Mouse (Mus musculus) Patski (cell line): ENCODE data around the gene H13. TPM values are rescaled to one million over a fixed set of nuclear protein-coding genes. Genes with fewer than 3 reads are reported as not detected.
A peak's percentile ranks its signal among the peaks of the same experiment; 100 is the strongest.

Source experiments
- ATAC-seq: fragments of 100-300 bp; one replicate; pipeline ENCODE4 v1.8.0; 2021
- CTCF ChIA-PET: fragments of 350-600 bp; sonication (Branson Sonifier 250); formaldehyde crosslinking; loops from one replicate; lab custom pipeline; 2022; ENCODE audit warnings: inconsistent platforms; lab: Charles Lee
- POLR2A ChIA-PET: fragments of 350-600 bp; sonication (Branson Sonifier 250); formaldehyde crosslinking; loops from one replicate; lab custom pipeline; 2022; ENCODE audit warnings: antibody characterized with exemption, inconsistent platforms; lab: Charles Lee
- DNase-seq: peaks from one replicate; pipeline ENCODE4 v3.0.0-alpha.2; 2011; ENCODE audit warnings: low read depth, low spot score
- H3K27me3 ChIP-seq: fragments of 371-371 bp; one replicate; pipeline ENCODE4 v1.5.1; 2021
- CTCF ChIP-seq: fragments of 100-300 bp; IDR thresholded peaks from one replicate; pipeline ENCODE4 v1.5.1; 2021
- in situ Hi-C: fragments of 300-500 bp; cut with MboI; formaldehyde crosslinking; loops from 3 replicates; pipeline ENCODE4 v1.11.1; 2018; ENCODE audit warnings: low pct_unique_long_range_greater_than_20kb, mixed read lengths
- polyA plus RNA-seq: library from polyadenylated mRNA; unstranded; gene quantifications from one replicate; pipeline ENCODE4 v1.2.3, GENCODE M21; 2021

Gene H13
- polyA plus RNA-seq, 1 experiment from 2014 or later: 137 TPM

DNA sequence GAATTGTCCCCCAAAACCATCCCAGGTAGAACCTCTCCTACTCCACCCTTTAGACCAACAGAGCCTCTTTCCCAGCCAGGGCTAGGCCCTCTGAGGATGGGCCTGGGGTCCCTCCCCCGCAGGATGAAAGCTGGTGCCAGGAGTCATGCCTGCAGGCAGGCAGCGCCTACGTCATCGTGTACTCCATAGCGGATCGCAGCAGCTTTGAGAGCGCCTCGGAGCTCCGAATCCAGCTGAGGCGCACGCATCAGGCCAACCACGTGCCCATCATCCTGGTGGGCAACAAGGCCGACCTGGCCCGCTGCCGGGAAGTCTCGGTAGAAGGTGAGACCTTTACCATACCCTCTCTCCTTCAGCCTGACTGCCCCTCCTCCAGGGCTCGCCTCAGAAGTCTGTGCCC is 35.9 kb upstream of the H13 start:
- POLR2A ChIA-PET: no interaction called here
- no peak for TF ChIP-seq CTCF
- ATAC-seq: no peak
- CTCF ChIA-PET: interaction anchor here (1.0 to 2.1 kb wide), 2 partner anchors 9 to 10 kb away, joined by 3 to 4 read pairs; partner anchors contain the start of gene Defb25
- DNase-seq: no peak
- in situ Hi-C loops: no loop called here
- no peaks in the 10 kb centered on the region for H3K27me3 ChIP-seq

- ATAC-seq: no peak
- H3K27me3 ChIP-seq: no peaks in the 10 kb centered on the region
- CTCF ChIA-PET: interaction anchor here (1.0 to 2.1 kb wide), 2 partner anchors 8 to 11 kb away, joined by 3 to 4 read pairs; partner anchors contain the start of gene Defb25
- in situ Hi-C loops: no loop called here
- DNase-seq: no peak
- POLR2A ChIA-PET: no interaction called here
- TF ChIP-seq CTCF: no peak
Observed at GRCm38 (mm10) chr2:152634311-152634710, 35.0 kb upstream of the H13 start.

DNA sequence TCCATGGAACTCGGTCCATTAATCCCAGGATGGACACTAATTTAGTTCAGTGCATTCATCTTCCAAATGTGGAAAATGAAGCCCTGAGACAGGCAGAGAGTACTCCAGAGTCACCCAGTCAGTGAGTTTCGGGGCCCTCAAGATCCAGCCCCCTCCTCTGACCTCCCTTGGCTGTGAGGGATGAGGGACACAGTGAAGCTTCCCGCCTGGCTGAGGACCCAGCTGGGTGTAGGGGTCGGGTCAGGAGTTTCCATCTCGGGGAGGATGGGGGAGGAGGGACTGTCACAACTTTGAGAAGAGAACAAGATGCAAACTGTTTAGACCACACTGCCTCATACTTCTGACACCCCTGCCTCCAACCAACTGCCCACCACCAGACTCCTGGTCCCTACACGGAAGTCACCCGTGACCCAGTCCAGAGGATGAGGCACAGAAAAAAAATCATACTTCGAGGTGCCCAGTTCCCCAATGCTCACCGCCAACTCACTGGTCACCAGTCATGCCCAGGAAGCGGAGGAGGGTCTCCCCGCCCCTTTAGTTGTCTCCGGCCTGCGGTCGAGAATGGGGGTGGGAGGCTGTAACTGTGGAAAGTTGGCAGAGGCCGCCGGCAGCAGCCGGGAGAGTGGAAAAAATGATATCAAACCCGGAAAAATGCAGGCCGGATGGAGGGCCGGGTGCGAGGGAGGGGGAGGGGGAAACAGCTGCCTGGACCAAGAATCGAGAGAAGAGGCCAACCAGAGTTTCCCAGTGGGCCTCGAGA is 32.8 kb upstream of the H13 start:
- ATAC-seq (no peak), DNase-seq (no peak)
- TF ChIP-seq CTCF: no peak
- in situ Hi-C loops: no loop called here
- H3K27me3 ChIP-seq: no peaks in the 10 kb centered on the region
- POLR2A ChIA-PET: no interaction called here
- CTCF ChIA-PET: interaction anchor here (1.3 kb wide), 1 partner anchor 21 kb away, joined by 3 read pairs; no protein-coding TSS in a partner anchor

GRCm38 (mm10) chr2:152637006-152637322 is 32.3 kb upstream of the H13 start:
- CTCF ChIA-PET: no interaction called here

DNA sequence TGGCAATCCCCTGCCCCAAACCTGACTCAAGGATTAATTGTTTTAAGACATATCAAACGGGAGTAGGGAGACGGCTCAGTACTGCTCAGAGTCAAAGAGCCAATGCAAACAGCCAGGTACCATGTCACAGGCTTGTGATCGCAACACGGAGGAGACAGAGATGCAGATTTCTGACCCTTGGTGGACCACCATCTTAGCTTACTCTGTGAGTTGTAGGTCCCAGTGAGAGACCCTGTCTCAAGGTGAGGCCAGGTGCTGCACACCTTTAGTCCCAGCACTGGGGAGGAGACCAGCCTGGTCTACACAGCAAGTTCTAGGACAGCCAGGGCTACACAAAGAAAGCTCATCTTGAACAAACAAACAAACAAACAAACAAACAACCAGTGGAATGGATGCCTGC is 31.9 kb upstream of the H13 start:
- no peaks in the 10 kb centered on the region for H3K27me3 ChIP-seq
- in situ Hi-C loops: no loop called here
- ChIA-PET CTCF (no interaction called here), POLR2A (no interaction called here)
- DNase-seq: no peak
- ATAC-seq: no peak
- TF ChIP-seq CTCF: no peak

More at GRCm38 (mm10) chr2:152637006-152637322, 32.3 kb upstream of the H13 start:
- in situ Hi-C loops: no loop called here
- POLR2A ChIA-PET: no interaction called here
- DNase-seq (no peak), ATAC-seq (no peak)
- no peaks in the 10 kb centered on the region for H3K27me3 ChIP-seq
- TF ChIP-seq CTCF: no peak

GRCm38 (mm10) chr2:152638865-152639264 is 30.4 kb upstream of the H13 start:
- CTCF ChIA-PET: no interaction called here
- in situ Hi-C loops: no loop called here
- DNase-seq (no peak), ATAC-seq (no peak)
- TF ChIP-seq CTCF: no peak
- POLR2A ChIA-PET: no interaction called here
- H3K27me3 ChIP-seq: no peaks in the 10 kb centered on the region

DNA sequence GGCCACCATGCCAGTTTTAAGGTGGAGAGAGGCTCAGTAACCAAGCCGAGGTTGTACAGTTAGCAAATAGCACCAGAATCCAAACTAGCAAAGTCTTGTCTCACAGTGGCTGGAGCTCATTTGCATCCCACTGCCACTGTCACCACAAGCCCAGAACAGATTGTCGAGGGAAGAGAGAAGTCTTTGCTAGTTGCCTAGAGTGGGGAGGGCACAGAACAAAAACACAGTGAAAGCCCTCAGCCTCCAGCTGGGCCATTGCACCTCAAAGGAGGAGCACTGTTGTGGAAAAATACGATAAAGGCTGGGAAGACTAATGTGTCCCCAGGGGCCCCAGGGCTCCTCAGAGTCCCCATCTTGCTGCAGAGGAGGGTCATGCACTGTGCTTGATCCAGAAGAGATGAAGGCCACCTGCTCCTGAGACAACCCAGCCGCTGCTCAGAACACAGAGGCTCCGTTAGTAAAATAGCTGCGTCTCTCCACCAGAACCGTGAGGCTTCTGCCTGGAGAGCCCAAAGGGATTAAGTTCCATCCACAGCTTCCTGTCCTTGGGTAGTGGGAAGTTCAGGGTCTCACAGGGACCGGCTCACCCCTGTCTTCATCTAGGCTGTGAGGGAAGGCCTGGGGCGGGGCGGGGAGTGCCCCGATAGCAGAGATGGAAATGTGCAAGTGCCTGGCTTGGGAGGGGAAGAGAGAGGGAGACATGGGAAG is 29.7 kb upstream of the H13 start:
- in situ Hi-C loops: no loop called here
- ATAC-seq: no peak
- POLR2A ChIA-PET: no interaction called here

DNA sequence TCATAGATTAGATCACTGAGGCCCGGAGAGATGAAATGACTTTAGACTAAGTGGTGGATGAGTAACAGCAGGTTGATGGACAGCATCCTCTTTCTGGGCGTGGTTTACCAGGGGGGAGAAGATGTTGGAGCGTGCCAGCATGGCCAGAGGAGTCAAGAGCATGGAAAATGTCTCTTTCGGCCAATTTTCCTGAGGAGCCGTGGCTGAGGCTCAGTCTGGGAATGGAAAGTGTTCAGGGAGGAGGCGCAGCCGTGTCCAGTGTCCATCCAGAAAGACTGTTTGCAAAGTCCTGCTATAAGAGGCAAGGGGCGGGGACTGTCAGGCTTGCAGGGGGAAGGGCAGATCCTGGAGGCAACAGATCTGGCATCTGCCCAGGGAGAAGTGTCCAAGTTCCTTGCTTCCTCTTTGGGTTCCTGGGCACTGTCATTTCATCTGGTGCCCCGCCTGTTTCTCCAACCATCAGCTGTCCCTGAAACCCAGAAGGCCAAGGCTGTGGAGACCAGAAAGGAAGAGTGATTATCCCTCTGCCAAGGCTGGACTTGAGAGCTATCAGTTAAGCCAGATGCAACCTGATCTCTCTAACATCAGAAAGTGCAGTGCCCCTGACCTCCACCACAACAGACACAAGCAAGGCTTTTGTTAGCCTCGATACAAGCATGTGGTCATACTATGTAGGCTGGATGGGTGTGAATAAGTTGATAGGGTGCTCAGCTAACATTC is 16.2 kb upstream of the H13 start:
- DNase-seq (no peak), ATAC-seq (peak; percentile 47)
- no peaks in the 10 kb centered on the region for H3K27me3 ChIP-seq
- POLR2A ChIA-PET: no interaction called here
- TF ChIP-seq CTCF: no peak
- in situ Hi-C loops: no loop called here
- CTCF ChIA-PET: no interaction called here

More for the DNA sequence above, 29.7 kb upstream of the H13 start:
- no peak for TF ChIP-seq CTCF
- CTCF ChIA-PET: no interaction called here
- no peak for DNase-seq
- H3K27me3 ChIP-seq: no peaks in the 10 kb centered on the region

DNA sequence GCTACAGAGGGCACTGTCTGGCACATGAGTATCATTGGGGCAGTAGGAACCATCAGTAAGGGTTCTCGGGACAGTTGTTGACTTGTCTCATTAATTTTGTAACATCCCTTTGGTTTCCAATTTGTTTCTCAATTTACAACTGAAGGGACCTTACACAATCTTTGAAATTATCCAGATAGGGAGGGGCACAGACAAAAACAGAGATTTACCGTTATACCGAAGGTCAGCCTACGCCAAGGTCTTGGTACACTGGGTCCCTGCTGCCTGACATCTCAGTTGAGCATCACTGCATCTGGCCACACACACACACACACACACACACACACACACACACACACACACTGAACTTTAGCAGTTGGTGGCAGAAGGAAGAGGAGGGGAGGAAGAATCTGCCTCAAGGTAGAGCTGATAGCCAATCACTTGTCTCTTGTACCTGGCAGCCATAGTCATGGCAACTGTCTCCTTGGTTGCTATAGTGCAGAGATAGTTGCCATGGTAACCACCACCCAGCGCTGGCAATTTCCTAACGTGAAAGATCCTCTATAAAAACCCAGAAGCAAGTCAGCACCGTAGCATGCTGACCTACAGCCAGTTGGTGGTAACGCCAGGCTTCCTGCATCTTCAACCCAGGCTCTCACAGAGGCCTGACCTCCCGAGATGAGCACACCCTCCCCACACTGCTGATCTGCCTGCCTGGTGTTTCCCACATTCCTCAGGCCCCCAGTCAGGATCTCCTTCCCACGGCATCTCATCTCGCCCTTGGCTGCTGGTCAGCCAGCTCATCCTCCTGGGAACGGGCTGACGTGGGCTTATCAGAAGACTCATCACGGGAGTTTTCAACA is 15.2 kb upstream of the H13 start:
- CTCF ChIA-PET: no interaction called here
- POLR2A ChIA-PET: no interaction called here
- TF ChIP-seq CTCF: no peak
- DNase-seq (no peak), ATAC-seq (no peak)
- no peaks in the 10 kb centered on the region for H3K27me3 ChIP-seq
- in situ Hi-C loops: no loop called here

GRCm38 (mm10) chr2:152657398-152657797 is 11.9 kb upstream of the H13 start:
- no peak for TF ChIP-seq CTCF
- ATAC-seq: no peak
- POLR2A ChIA-PET: no interaction called here
- CTCF ChIA-PET: interaction anchor here (1.0 to 1.7 kb wide), 6 partner anchors 11 to 103 kb away, joined by 3 to 9 read pairs (median 4); partner anchors contain the start of genes Defb25 and H13
- in situ Hi-C loops: loop anchor here (5.0 kb wide), 1 partner anchor 40 kb away; no protein-coding TSS in a partner anchor
- DNase-seq: no peak
- H3K27me3 ChIP-seq: no peaks in the 10 kb centered on the region
